Mouse (Mus musculus) embryonic facial prominence, embryonic 11.5 days (tissue): ENCODE measurements around the gene Spout1. TPM values are rescaled to one million over a fixed set of nuclear protein-coding genes. Genes with fewer than 3 reads are reported as not detected.
"Not testable (repeated sequence)": the region's sequence is repeated elsewhere in the genome, so short reads cannot be mapped to it uniquely, and the experiment has no call there.

Experiments
- ATAC-seq: fragments of 200-750 bp; cut with Nextera tagmentation; replicated peaks from 2 replicates; pipeline ENCODE4 v1.8.0; 2017; ENCODE audit warnings: low read depth; ENCODE audit not compliant: insufficient number of reproducible peaks, low FRiP score, low TSS enrichment
- DNase-seq: peaks from one replicate; pipeline ENCODE4 v3.0.0-alpha.2; 2015; ENCODE audit warnings: low spot score
- H3K27ac ChIP-seq: fragments of 300-500 bp; sonication (generic); replicated peaks from 2 replicates; pipeline ENCODE4 v1.5.1; 2014; ENCODE audit warnings: mild to moderate bottlenecking, low read depth, low read length, control low read depth
- H3K27me3 ChIP-seq: fragments of 300-500 bp; sonication (generic); 2 replicates; pipeline ENCODE4 v1.6.1; 2014; ENCODE audit warnings: mild to moderate bottlenecking, low read length, moderate library complexity, mixed read lengths; ENCODE audit not compliant: control insufficient read depth, insufficient read depth
- H3K36me3 ChIP-seq: fragments of 300-500 bp; sonication (generic); replicated peaks from 2 replicates; pipeline ENCODE4 v1.6.1; 2014; ENCODE audit warnings: low read depth, mild to moderate bottlenecking, low read length, moderate library complexity, mixed read lengths; ENCODE audit not compliant: control insufficient read depth, insufficient read depth
- H3K4me1 ChIP-seq: fragments of 300-500 bp; sonication (generic); 2 replicates; pipeline ENCODE4 v1.6.1; 2014; ENCODE audit warnings: low read length, mixed read lengths; ENCODE audit not compliant: control insufficient read depth, insufficient read depth
- H3K4me2 ChIP-seq: fragments of 300-500 bp; sonication (generic); 2 replicates; pipeline ENCODE4 v1.6.1; 2014; ENCODE audit warnings: low read depth, mild to moderate bottlenecking, control low read depth, low read length, moderate library complexity
- H3K4me3 ChIP-seq: fragments of 300-500 bp; sonication (generic); 2 replicates; pipeline ENCODE4 v1.5.1; 2014; ENCODE audit warnings: low read depth, low read length, control low read depth
- H3K9ac ChIP-seq: fragments of 300-500 bp; sonication (generic); replicated peaks from 2 replicates; pipeline ENCODE4 v1.6.1; 2014; ENCODE audit warnings: mild to moderate bottlenecking, control low read depth, low read length
- H3K9me3 ChIP-seq: fragments of 300-500 bp; sonication (generic); replicated peaks from 2 replicates; pipeline ENCODE4 v1.6.1; 2016; ENCODE audit warnings: mild to moderate bottlenecking, low read length, inconsistent platforms, mixed read lengths; ENCODE audit not compliant: control insufficient read depth
- WGBS: fragments of 180-500 bp; shearing (Covaris S2); extraction: QIAGEN DNeasy Blood & Tissue Kit; methylation state at CpG from one replicate; pipeline ENCODE4 v1.1.7; 2014; 5-methylcytosine and 5-hydroxymethylcytosine counted together
- polyA plus RNA-seq: library from polyadenylated mRNA; unstranded; fragments of >200 nt; fragmentation: Nextera tagmentation; extraction: Ambion mirVana; gene quantifications from 2 replicates; pipeline ENCODE4 v1.2.1, GENCODE M21; 2014

Spout1 gene
- polyA plus RNA-seq, 1 experiment from 2014 or later: 75.4 TPM

- no peak overlapping the region for H3K27ac ChIP-seq
- no peak for ATAC-seq
- no peak overlapping the region for H3K9ac ChIP-seq
- H3K36me3 ChIP-seq: peaks cover 10% of the 10 kb centered on the region
- H3K4me1 ChIP-seq: peaks cover 6% of the 10 kb centered on the region
- H3K27me3 ChIP-seq: no peaks in the 10 kb centered on the region
- H3K4me2 ChIP-seq: no peak overlapping the region
- no peaks in the 10 kb centered on the region for H3K9me3 ChIP-seq
- H3K4me3 ChIP-seq: no peak overlapping the region
- WGBS: 86% methylated on average over 8 of the region's 8 CpGs
- DNase-seq: no peak
Measured at GRCm38 (mm10) chr2:30175897-30176296, 2.4 kb downstream of the Spout1 start.

- Histone ChIP-seq H3K36me3 (peaks cover 10% of the 10 kb centered on the region), H3K27ac (no peak overlapping the region), H3K4me3 (no peak overlapping the region), H3K9ac (no peak overlapping the region), H3K4me2 (no peak overlapping the region), H3K4me1 (peaks cover 6% of the 10 kb centered on the region), H3K9me3 (no peaks in the 10 kb centered on the region), H3K27me3 (no peaks in the 10 kb centered on the region)
- ATAC-seq (no peak), DNase-seq (no peak)
- WGBS: 95% methylated on average over 20 of the region's 20 CpGs
Measured at GRCm38 (mm10) chr2:30173541-30174240, 4.6 kb downstream of the Spout1 start.

GRCm38 (mm10) chr2:30171997-30172382, 6.3 kb downstream of the Spout1 start:
- H3K4me3 ChIP-seq: peak overlapping the region; percentile 68
- no peak for DNase-seq

GRCm38 (mm10) chr2:30171371-30171996, 6.8 kb downstream of the Spout1 start, which contains the start of gene Endog:
TSS of gene Endog (plus strand) at chr2:30171493.
- peaks cover 9% of the 10 kb centered on the region for H3K36me3 ChIP-seq
- H3K9me3 ChIP-seq: peaks cover 6% of the 10 kb centered on the region; the same call in 1 of the 2 replicates
- peak; percentile 95 for ATAC-seq
- peak within 1 kb of the TSS; percentile 69 for H3K9ac ChIP-seq
- H3K4me3 ChIP-seq: peak within 1 kb of the TSS; percentile 68
- H3K4me1 ChIP-seq: no peaks in the 10 kb centered on the region; the same call in 1 of the 2 replicates
- no peaks in the 10 kb centered on the region for H3K27me3 ChIP-seq
- 0% methylated on average over 70 of the region's 75 CpGs for WGBS
- peak within 1 kb of the TSS; percentile 65 for H3K27ac ChIP-seq
- peak within 1 kb of the TSS; percentile 98 for H3K4me2 ChIP-seq
- DNase-seq: peak; percentile 83

More at GRCm38 (mm10) chr2:30171997-30172382, 6.3 kb downstream of the Spout1 start:
- Histone ChIP-seq H3K27me3 (no peaks in the 10 kb centered on the region), H3K9ac (peak overlapping the region; percentile 69), H3K36me3 (peaks cover 10% of the 10 kb centered on the region), H3K9me3 (peaks cover under 1% of the 10 kb centered on the region; the same call in 1 of the 2 replicates), H3K4me2 (peak overlapping the region; percentile 98), H3K4me1 (no peaks in the 10 kb centered on the region; the same call in 1 of the 2 replicates), H3K27ac (no peak overlapping the region)
- 3% methylated on average over 19 of the region's 19 CpGs for WGBS
- 0 out of 2 replicates have a peak, but pooled peaks have one; percentile 30 for ATAC-seq

- 63% methylated on average over 4 of the region's 4 CpGs for WGBS
- DNase-seq (no peak), ATAC-seq (no peak)
- no peak overlapping the region for H3K9ac ChIP-seq
- H3K36me3 ChIP-seq: no peaks in the 10 kb centered on the region
- no peak overlapping the region for H3K4me2 ChIP-seq
- no peaks in the 10 kb centered on the region for H3K4me1 ChIP-seq
- no peaks in the 10 kb centered on the region for H3K27me3 ChIP-seq
- H3K4me3 ChIP-seq: no peak overlapping the region
- no peak overlapping the region for H3K27ac ChIP-seq
- peaks cover 7% of the 10 kb centered on the region; the same call in 1 of the 2 replicates for H3K9me3 ChIP-seq
Measured at GRCm38 (mm10) chr2:30166677-30167076, 11.6 kb downstream of the Spout1 start.

GRCm38 (mm10) chr2:30164340-30164932, 13.8 kb downstream of the Spout1 start:
- Histone ChIP-seq H3K4me3 (no peak overlapping the region), H3K9ac (no peak overlapping the region), H3K36me3 (no peaks in the 10 kb centered on the region), H3K4me2 (no peak overlapping the region), H3K9me3 (peaks cover 7% of the 10 kb centered on the region; the same call in 1 of the 2 replicates), H3K27me3 (no peaks in the 10 kb centered on the region), H3K4me1 (no peaks in the 10 kb centered on the region), H3K27ac (no peak overlapping the region)
- ATAC-seq: no peak
- 57% methylated on average over 9 of the region's 9 CpGs for WGBS
- no peak for DNase-seq

GRCm38 (mm10) chr2:30161809-30162208, 16.4 kb downstream of the Spout1 start:
- Histone ChIP-seq H3K27me3 (no peaks in the 10 kb centered on the region), H3K9me3 (peaks cover 5% of the 10 kb centered on the region; the same call in 1 of the 2 replicates), H3K27ac (no peak overlapping the region), H3K4me1 (no peaks in the 10 kb centered on the region), H3K4me2 (no peak overlapping the region), H3K4me3 (no peak overlapping the region), H3K36me3 (no peaks in the 10 kb centered on the region), H3K9ac (no peak overlapping the region)
- DNase-seq: peak; percentile 75
- ATAC-seq: no peak

GRCm38 (mm10) chr2:30159871-30160270, 18.4 kb downstream of the Spout1 start:
- H3K27me3 ChIP-seq, H3K4me3 ChIP-seq, ATAC-seq, H3K9me3 ChIP-seq, H3K27ac ChIP-seq, H3K4me2 ChIP-seq, H3K36me3 ChIP-seq, DNase-seq, H3K9ac ChIP-seq, H3K4me1 ChIP-seq: not testable (repeated sequence)
- 89% methylated on average over 6 of the region's 10 CpGs for WGBS
